Mouse (Mus musculus) lung, adult 10 weeks (tissue): Measurements from ENCODE around the gene Best1. TPM values are rescaled to one million over a fixed set of nuclear protein-coding genes. Genes with fewer than 3 reads are reported as not detected.

Experiments
- polyA plus RNA-seq: library from polyadenylated mRNA; stranded (reverse); fragments of 350-450 nt; fragmentation: Illumina TruSeq; extraction: RNeasy Lipid Tissue Mini Kit (QIAGEN cat#74804); gene quantifications from one replicate; pipeline ENCODE4 v1.2.3, GENCODE M21; 2014; ENCODE audit warnings: low read depth, low replicate concordance; ENCODE audit not compliant: insufficient read depth

Gene Best1
- 1.8 TPM for polyA plus RNA-seq

DNA sequence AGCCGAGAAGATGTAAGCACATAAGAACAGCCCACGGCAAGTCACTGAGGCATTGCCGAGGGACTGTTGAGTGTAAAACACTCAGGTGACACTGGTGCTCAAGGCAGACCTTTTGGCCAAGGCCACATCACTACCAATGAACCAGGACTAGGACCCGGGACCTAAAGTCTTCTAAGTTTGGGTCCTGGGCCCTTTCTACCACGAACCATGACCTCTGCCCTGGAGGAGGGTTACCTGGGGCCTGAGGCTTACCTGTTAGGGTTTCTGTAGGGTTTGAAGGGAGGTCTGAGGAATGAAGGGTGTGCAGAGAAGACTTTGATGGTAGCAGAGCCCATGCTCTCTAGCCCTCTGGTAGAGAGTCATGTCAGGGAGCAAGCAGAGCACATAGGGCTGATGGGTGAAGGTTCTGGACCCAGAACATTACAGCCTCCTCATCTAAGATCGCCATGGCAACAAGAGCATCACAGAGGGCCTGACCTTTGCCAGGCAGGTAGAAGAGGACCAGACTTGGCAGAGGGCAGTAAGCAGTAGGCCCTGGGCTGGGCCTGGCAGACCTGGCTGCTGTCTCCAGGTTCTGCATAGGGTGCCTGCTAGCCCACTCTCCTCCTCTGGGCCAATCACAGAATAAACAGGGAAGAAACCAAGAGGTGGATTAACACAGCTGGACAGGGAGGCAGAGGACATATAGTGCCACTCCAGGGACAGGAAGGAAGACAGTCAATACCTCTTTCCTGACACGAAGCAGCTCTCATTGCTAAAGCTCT is at the start of gene Best1, which contains the start of gene Rab3il1:
TSS of gene Best1 (minus strand) at position 428 of the 764 bp plus-strand sequence.
TSS of gene Rab3il1 (plus strand) at position 464 of the 764 bp plus-strand sequence.

DNA sequence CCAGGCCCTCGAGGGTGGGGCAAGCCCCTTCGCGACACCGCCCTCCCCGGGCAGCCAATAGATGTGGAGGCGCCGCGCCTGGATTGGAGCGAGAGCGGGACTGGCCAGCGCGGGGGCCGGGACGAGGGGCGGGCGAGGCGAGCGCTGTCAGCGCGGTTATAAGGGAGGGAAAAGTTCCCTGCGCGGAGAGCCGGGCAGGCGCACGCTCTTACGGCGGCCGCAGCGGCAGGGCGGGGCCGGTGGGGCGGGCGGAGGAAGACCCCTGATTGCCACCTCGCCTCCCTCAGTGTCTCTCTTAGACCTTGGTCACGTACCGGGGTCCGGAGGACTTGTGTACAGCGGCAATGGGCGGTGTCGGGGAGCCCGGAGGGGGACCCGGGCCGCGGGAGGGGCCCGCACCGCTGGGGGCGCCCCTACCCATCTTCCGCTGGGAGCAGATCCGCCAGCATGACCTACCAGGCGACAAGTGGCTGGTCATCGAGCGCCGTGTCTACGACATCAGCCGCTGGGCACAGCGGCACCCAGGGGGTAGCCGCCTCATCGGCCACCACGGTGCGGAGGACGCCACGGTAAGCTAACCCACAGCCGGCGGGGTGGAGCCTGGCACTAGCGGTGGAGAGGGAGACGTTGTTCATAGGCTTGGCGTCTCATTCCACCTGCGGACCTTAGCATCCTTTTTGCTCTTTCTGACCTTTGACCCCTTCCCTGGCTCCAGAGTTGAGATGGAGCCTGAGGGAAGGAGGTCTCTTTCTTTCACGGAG is 40.1 kb upstream of the Best1 start, which contains the start of gene Fads3:
TSS of gene Fads3 (plus strand) at position 182 of the 761 bp plus-strand sequence.

DNA sequence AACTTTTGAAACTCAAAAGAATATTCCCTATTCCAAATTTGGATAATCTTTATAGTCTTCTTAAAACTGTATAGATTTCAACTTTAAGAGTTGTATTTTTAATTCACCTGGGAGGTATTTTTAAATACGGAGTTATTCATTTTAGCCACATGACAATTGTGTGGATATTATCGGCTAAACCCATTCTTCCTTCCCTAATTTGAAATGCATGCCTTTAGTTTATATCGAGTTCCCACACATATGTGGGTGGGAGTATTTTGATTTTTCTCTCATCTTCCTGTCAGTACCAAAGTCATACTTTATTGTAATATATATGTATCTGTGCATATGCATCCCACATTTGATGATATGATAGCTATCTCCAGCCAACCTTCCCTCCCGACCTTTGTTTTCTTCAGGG is 21.2 kb downstream of the Best1 start, which contains the start of gene Fth1:
TSS of gene Fth1 (plus strand) at position 341 of the 400 bp plus-strand sequence.

Other genes starting within 250 kb of the Best1 start
- not detected for gene Scgb2a2, start 154.1 kb downstream of the Best1 start, polyA plus RNA-seq
- gene Incenp, start 102.1 kb downstream of the Best1 start, polyA plus RNA-seq = 6.6 TPM
- 4,262 TPM for gene Fth1, start 21.0 kb downstream of the Best1 start, polyA plus RNA-seq
- 6.9 TPM for gene Rab3il1, start within 50 bp of the Best1 start, polyA plus RNA-seq
- 68.9 TPM for gene Fads3, start 39.9 kb upstream of the Best1 start, polyA plus RNA-seq
- gene Fads2, start 100.1 kb upstream of the Best1 start, polyA plus RNA-seq = 28.7 TPM
- 58.1 TPM for gene Fads1, start 181.3 kb upstream of the Best1 start, polyA plus RNA-seq
- gene Tmem258, start 202.4 kb upstream of the Best1 start, polyA plus RNA-seq = 164 TPM
- gene Fen1, start 202.5 kb upstream of the Best1 start, polyA plus RNA-seq = 6.0 TPM
- 9.1 TPM for gene Myrf, start 239.1 kb upstream of the Best1 start, polyA plus RNA-seq